Mouse (Mus musculus) right cerebral cortex, postnatal 14 days (tissue): ENCODE results near the gene Tmem51.

Experiments used
- DNase-seq: peaks from one replicate; pipeline ENCODE4 v3.0.0; 2022

Gene Tmem51

DNA sequence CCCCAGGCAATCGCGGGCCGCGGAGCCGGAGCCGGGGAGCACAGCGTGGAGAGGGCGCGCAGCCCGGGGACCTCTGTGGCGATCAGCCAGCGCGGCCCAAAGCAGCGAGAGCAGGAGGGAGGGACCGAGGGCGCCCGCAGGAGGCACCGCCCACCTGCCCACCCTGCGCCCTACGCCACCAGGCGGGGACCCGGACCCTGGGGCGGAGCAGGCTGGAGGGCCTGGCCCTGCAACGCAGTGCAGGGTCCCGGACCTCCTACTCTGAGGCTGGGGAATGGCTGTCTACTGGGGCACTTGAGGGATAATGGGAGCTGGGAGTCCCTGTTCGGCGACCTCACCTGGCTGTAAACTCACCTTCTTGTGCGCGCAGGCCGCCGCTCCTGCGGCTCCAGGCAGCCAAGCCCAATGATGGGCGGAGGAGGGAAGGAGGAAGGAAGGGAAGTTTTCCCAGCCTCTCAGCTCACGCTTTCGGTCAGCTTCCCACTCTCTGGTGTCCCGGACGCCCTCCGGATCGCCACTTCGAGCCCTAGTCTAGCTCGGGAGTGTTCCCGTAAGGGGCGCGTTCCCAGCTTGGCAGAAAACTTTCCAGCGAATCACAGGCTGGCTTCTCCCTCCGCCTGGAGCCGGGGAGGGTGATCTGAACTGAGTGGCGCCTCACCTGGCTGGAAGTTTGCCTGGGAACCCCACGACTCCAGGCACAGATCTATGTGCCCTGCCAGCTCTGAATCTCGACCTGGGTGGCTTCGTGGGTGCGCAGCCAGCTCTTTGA lies at the start of gene Tmem51:
TSS of gene Tmem51 (minus strand) at position 174 of the 769 bp plus-strand sequence.
- DNase-seq: peak; percentile 23

DNA sequence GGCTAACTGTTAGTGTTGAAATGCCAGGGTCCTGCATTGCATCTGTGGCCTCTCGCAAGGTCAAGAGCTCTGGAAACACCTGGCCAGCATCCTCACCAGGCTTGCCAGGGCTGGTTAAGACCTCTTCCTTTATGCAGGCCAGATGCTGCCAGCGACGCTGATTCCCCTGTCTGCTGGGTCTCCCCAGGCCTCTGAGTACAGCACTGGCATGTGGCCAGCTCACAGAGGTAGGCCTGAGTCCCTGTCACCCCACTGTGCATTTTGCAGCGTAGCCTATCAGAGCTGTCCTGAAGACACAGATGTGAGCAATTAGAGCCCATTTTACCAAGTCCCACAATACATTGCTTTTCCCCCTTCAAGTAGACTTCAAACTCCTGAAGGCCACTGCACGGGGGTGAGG lies 46.1 kb upstream of the Tmem51 start:
- no peak for DNase-seq

DNA sequence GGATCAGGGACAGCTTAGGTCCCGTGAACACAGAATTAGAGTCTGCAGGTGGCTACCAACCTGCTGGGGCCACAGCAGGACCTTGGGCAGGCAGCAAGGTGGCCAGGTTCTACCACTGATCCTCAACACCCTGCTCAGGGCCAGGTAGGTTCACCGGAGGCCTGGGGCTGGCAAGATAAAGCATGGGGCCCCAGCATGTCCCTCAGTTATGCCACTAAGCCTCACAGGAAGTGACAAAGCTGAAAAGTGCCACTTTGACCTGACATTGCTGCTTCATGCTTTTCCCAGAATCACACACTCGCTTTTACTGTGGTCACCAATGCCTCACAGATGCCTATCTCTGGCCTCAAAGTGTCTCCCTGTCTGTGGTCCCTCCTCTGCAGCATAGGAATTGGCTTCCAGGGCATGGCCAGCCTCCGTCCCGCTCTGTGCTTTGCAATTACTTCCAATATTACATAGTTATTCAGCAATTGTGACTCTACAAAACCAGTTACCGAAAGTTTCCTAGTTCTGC lies 43.2 kb upstream of the Tmem51 start:
- DNase-seq: no peak

DNA sequence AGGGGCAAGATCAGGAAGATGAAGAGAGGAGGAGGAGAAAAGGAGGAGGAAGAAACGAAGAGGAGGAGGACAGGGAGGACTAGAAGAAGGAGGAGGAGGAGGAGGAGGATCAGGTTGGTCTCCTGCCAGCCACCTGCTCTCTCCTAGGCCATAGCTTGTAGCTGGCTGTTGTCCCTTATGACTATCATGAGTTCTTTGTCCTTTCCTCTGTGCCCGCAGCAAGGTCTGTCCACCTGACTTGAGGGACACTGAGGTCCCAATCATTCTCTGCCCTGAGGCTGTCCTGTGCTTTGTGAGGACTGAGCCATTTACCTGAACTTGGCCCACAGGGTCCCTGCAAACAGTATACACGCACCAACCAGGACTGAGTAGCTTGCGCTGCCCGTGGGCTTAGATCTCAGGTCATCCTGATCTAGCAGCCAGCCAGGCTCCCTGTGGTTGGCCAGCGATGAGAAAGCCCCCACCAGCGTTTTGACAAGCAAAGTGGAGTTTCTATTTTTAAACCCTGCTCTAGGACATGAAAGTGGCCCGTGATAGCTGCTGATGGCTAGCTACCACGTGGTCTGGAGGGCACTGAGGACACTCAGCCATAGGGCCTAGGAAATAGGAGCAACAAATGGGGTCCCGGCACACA lies 42.7 kb upstream of the Tmem51 start:
- no peak for DNase-seq

DNA sequence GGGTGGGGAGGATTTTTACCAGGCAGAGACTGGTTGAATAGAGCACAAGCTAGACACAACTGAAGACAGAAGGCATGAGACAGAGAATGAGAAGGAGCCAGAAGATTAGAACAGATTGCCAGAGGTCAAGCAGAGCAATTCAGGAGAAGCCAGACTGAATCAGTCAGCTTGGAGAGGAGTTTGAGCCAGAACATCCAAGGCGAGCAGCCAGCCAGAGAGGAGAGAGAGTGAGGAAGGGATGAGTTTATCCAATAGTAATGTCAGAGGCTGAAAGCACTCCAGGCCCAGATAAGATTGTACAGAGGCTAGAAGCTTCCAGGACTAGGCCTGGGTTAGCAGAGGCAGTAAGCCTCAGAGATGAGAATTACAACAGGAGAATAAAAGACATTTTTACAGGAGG lies 37.1 kb upstream of the Tmem51 start:
- DNase-seq: no peak

DNA sequence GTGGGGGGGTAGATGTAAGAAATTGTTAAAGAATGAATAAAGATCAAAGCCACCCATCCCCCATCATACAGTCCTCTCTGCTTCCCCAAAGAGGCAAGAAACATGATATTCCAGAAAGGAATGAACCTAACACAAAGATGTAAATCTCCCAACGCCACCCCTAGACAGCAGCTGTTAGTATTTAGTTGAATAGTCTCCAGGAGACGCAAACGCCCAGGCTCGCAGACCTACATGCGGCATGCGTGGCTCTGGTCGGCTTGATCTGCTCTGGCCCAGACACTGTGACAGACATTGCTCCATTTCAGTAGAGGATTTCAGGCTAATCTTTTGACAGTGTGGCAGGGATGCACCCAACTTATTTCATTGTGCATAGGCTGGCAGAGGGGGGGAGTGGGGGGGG lies 34.4 kb upstream of the Tmem51 start:
- DNase-seq: no peak

DNA sequence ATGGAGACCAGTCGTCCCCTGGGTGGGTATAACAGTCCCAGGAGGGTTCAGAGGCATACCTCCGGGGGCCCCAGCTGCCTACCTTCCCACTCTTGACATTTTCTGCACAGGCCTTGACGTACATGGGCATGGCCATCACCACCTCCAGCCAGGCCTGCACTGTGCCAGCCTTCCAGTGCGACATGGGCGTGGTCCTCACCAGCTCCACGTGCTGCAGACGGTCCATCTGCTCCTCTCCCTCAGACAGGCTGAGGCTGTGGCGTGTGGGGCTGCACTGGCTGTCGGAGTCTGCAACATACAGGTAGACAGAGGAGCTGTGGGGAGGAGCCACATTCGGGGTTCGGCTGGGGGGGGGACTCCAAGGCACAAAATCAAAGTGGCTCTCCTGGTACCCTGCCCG lies 33.9 kb upstream of the Tmem51 start:
- DNase-seq: no peak

DNA sequence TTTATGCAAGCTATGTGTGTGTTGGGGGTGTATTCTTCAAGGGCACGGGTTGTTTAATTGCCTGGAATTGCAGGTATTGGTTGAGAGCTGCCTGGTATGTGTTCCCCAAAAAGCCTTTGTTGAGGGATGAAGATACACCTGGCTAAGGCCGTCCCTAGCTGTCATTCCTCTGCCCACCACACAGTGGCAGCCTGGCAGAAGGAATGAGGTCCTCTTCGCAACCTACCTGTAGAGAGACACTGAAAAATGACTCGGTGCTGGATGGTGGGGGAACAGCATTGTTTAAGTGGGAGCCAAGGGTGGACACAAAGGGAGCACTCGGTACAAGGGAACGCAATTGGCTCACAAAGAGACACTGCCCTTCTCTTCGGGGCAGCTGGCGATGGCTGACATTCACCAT lies 29.2 kb upstream of the Tmem51 start:
- DNase-seq: no peak

DNA sequence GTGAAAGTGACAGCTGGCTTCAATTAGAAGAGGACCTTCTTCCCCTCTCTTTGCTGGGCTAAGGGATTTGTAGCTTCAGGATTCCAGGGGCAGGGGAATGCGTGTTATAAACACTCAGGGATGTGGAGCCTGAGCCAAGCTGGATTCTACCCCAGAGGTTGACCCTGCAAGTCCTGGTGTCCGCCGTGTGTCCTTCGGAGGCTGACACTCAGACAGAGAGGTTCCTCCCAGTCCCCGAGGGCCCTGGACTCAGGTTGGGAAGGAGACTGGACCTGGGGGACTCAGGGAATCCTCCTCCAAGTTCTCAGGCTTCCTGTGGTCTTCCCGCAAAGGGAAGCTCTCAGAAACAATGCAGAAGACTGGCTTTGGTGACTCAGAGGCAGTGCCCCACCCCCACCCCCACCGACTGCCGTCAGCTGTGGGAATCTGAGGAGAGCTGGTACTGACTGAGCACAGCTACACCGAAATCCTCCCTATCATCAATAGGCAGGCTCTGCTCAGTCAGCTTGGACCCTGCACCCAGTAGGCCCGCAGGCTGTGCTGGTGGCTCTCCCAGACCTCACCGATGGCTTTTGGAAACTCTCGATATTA lies 19.1 kb upstream of the Tmem51 start:
- DNase-seq: no peak

DNA sequence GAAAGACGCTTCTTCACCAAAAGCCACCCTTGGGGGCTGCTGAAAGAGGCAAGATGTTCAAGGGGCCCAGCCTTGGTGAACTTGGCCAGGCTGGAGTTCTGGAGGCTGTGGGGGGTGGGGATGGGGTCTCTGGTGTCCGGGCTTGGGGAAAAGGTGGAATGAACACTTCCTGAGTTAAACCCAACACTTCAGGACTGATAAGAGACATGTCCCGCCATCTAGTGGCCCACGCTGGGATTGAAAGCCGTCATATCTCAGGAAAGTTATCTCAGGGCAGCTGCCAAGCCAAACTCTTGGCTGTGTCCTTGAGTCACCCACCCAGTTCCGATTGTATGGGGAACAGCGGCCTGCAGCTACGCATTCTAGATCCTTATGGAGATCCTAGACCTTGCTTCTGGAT lies 14.2 kb upstream of the Tmem51 start:
- peak; percentile 87 for DNase-seq

DNA sequence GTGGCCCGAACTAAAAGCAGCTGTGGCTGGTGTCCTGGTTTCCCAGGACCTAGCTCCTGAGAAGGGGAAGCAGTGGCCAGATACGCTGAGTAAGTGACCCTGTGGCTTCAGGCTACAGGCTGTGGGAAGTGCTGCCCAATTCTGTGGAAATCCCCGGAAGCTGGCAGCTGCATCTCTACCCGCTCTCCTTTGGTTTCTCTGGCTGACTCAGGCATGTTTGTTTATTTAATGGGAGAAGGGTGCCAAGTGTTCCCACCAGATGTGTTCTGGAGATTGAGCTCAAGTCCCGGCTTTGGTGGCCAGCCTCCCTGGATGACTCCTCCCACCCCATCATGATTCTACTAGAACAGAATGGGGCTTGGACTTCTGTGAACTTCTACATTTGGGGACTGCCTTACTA lies 13.8 kb upstream of the Tmem51 start:
- DNase-seq: no peak

DNA sequence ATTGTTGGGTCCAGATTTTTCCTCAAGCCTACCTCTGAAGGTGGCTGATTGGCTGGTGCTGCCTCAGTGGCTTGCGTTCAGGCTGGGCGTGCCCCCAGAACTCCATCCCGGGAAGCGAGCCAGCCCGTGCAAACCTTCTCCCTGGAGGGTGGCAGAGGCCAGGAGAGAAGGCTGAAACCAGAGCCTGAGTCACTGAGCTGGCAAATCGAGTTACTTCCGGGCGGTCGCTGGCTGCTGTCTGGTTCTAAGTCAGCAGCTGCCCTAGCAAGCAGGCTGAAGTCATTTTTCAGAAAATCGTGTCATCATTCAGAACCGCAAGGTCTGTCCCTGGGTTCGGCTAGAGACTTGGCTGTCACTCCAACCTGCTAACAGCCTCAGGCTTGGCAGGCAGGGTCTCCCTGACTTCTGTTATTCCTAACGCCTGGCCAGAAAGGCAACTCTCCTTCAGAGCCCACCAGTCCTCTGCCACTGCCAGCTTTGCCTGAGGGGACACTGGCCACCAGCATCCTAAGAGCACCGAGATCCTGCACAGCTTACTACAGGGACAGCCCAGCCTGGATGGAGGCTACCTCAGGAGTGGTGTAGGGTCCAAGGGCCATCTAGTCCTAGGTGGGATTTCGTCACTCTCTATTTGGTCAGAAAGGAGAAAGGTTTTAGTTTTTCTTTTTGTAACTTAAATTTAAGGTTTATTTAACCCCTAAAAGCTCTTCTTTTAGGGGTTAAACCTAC lies 11.6 kb upstream of the Tmem51 start:
- DNase-seq: peak; percentile 27

DNA sequence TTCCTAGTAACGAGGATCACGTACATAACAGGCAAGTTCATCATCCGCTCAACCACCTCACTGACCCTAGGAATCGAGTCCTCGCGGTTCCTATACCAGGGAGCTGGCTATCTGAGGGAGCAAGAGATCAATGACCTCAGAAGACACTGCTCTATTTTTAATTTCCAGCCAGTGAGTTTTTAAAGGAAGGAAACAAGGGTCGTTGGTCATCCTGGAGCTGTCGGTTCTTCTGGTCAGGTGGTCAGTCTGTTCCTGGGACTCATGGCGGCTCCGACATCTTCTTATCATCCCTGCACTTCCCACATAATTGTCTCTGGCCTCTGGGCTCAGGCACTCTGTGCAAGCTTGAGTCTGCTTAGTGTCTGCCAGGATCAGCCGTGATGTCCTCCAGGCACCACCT lies 10.3 kb upstream of the Tmem51 start:
- DNase-seq: no peak

DNA sequence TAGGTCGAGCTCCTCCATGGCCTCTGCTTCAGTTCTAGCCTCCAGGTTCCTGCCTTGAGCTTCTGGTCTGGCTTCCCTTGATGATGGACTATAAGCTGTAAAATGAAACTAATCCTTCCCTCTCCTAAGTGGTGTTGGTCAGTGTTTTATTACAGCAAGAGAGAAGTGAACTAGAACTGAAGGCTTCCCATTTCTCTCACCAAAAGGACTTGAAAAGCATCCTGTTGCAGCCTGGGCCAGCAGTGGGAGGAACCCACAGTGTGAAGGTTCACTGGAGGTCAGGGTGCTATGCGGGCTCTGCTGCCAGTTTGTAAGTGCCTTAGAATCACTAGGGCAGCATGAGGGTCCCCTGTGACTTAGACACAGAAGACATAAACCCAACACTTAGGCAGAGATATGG lies 7.0 kb upstream of the Tmem51 start:
- no peak for DNase-seq

DNA sequence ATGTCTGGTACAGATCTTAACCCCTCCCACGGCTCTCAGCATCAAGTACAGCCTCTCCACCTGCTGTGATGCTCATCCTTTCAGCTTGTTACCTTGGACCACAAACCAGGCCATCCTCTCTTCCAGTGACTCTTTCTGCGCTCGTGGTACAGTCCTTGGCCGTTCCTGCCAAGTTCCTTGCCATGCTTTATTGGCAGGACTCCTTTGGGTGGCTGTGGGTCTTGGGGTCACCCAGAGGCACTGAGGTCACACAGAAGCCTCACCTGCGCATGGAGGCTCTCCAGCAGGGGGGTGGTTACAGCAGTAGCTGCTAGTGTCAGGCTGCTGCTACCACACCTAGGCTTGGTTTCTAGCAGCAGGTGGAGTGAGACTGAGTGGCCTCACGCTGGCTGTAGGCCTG lies 5.9 kb upstream of the Tmem51 start:
- DNase-seq: no peak

DNA sequence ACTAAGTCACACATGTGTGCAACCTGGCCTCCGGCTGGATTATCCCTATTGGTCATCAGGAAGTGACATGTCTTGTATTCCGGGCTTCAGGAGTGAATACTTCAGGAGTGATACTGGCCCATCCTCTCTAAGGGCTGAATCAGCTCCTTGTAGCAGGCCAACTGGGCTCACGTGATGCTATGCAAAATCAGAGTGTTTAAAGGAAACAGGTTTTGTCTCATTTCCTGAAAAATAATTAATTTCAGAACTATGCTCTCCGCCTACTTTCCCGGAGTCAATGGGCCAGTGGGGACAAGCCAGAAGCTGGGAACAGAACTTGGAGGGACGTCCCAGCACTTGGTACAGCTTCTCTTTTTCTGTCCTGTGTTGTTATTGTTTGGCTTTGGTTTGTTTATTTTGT lies 4.7 kb upstream of the Tmem51 start:
- DNase-seq: no peak

DNA sequence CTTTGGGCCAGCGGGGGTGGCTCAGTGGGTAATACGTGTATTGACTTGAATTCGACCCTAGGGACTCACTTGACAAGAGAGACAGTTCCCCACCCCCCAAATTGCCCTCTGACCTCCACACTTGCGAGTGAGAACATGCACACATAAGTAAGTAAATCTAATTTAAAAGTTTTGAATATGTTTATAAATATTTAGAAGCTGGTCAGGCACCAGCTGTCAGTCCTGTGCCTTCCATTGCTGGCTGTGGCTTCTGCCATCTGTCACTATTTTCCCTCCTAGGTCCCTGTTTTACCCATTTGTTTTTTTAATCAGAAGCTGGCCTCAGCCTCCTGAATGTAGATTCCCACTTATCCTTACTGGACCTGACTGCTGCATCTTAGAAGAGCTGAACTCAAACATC lies 4.3 kb upstream of the Tmem51 start:
- DNase-seq: no peak

DNA sequence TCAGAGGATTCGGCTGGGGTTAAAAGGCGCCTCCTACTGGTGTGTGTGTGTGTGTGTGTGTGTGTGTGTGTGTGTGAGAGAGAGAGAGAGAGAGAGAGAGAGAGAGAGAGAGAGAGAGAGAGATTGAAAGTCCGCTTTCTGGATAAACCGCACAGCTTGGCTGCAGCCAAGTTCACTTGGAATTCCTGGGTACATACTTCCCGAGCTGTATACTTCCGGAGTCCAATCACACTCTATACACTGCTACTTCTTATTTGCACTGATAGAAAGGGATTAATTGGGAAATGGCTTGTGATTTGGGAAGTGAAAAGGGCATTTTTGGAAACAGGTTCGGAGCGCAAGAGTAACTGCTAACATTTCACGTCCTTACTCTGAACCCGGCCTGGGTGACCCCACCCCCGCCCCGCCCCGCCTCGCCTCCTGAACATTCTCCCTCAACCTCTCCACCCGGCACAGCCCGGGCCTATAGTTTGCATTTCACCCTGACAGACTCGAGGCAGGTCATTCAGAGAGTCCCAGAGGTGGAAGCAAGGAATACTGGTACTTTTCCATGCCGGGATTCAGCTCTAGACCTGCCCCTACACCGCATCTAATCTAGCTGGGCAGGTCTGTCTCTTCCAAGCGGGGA lies 946 bp upstream of the Tmem51 start:
- DNase-seq: no peak

DNA sequence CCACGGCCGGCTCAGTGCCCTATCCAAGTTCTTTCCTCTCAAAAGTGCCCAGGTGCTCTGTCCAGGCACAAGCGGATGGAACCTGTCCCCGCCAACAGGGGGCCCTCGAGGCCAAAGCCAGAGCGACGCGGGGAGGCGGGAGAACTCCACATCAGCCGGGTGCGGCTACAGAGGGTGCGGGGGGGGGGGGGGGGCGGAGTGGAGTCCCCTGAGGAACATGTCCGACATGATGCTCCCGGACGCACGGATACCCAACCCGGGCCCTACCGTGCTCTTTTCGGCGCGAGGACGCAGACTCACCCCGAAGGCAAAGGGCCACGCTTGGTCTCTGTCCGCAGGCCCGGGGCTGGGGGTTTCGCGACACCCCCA lies 358 bp downstream of the Tmem51 start:
- peak; percentile 49 for DNase-seq

DNA sequence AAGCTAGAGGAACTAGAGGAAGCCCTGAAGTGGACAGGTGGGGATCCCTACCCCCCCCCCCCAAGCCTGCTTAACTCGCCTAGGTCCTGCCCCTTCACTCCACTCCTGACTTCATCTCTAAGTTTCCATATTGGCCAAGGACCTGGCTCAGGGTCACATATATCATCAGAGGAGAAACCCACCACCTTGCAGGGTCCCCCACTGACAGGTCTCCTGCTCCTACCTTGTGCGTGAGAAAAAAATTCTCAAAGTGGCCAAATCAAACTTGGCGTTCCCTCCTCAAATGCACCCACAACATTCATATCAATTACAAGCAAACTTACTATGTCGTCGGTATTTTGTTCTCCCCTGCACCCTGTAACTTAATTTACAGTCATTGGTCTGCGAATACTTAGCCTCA lies 911 bp downstream of the Tmem51 start:
- no peak for DNase-seq

DNA sequence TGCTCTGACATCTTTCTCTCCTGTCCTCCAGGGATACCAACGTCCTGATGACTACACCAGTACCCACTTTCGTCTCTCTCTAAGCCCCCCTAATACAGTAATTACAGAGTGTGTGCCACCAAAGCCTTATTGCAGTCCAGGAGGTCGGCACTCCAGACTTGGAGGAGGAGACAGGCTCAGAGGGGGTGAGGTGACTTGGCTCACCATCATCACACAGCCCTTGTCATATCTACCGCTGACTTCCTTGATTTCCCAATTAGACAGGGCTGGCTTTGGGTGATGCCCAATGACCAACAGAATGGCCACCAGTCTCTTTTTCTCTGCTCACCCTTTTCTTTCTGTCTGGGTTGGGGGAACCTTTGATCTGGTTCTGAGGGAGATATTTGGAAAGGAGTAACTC lies 1.4 kb downstream of the Tmem51 start:
- DNase-seq: no peak

DNA sequence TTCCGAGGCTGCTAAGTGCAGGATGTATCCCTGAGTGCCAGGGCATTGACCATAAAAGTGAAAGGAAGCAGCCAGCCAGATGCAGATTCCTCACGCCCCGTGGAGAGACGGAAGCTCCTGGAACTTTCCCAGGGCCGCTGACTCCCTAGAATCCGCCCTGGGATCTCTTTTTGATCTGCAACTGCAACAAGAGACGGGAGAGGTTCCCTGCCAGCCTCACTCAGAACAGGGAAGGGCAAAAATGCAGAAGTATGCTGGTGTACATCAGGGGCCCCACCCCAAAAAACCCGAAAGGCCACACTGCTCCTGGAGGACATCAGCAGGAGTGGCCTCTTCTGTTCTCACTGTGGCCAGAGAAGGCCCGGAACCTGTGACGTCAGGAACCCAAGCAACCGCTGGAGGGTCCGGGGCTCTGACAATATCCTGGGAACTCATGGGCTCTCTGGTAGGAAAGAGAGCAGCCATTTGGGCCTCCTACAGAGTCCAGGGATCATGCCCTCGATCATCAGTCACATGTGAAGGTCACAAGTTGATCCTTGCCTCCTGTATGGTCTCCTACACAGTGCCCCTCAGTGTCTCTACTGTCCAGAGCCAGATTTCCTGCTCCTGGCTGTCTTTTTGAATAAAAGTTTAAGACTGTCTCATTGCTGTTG lies 2.3 kb downstream of the Tmem51 start:
- no peak for DNase-seq
